Mouse (Mus musculus) embryonic fibroblast, embryonic 13.5 days (primary cell): ENCODE data around the gene Sox2.

Experiments
- CTCF ChIP-seq: IDR thresholded peaks from 2 replicates; pipeline ENCODE4 v1.5.1; 2011; ENCODE audit warnings: mild to moderate bottlenecking, control low read depth, low read length, moderate library complexity, borderline replicate concordance; ENCODE audit not compliant: insufficient read depth
- POLR2A ChIP-seq: IDR thresholded peaks from 2 replicates; pipeline ENCODE4 v1.6.1; 2011; ENCODE audit warnings: low read depth, mild to moderate bottlenecking, control low read depth, low read length, moderate library complexity

DNA sequence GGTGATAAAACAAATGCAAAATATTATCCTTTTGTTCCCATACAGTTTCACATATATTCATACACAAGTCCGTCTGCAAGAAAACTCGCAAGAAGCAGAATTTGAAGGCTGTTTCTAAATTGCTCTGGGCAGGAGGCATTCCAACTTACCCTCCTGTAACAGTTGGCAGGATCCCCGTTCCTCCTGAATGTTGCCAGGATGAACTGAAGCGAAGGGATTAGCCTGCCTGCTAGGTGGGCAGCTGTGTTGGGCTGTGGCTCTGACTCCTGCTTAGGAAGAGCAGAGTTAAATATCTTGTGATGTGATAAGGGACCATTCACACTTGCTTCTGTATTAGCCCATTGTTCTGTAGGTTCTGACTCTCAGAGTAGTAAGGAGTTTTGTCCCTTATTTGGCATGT, 30.1 kb upstream of the Sox2 start:
- no peak for TF ChIP-seq CTCF
- TF ChIP-seq POLR2A: no peak
